Mouse (Mus musculus): Measurements from ENCODE around the gene Plscr2.

- TF ChIP-seq CTCF (IDR thresholded peaks at IDR 0.05; ENCODE audit: borderline replicate concordance, insufficient read depth, low read depth, low read length) = no peak
- TF ChIP-seq POLR2A (IDR thresholded peaks at IDR 0.05; ENCODE audit: borderline replicate concordance, insufficient read depth, low read length) = no peak
Observed at GRCm38 (mm10) chr9:92260481-92261159, 14.8 kb upstream of the Plscr2 start.
